Mouse (Mus musculus) MEL (cell line): Measurements from ENCODE around the gene Smad1. TPM values are rescaled to one million over a fixed set of nuclear protein-coding genes. Genes with fewer than 3 reads are reported as not detected.

ENCODE experiments used
- DNase-seq: peaks from one replicate; pipeline ENCODE4 v3.0.0; 2011; ENCODE audit warnings: low read depth, low spot score
- H3K27ac ChIP-seq: 2 replicates; pipeline ENCODE4 v1.5.1; 2012; ENCODE audit warnings: low read depth, mild to moderate bottlenecking, control low read depth, low read length, moderate library complexity; ENCODE audit not compliant: control insufficient read depth
- H3K27me3 ChIP-seq, 2 experiments: fragments of 150-350 bp in 1 of 2; sonication (generic) in 1 of 2; 2 replicates each; pipeline ENCODE4 v1.6.1; 2012; ENCODE audit warnings: low read length in 2 of 2, mild to moderate bottlenecking in 2 of 2, improper control_type of control experiment in 1 of 2, moderate library complexity in 1 of 2; ENCODE audit not compliant: insufficient read depth in 2 of 2, control insufficient read depth in 1 of 2
- H3K36me3 ChIP-seq, 2 experiments: 2 replicates each; pipeline ENCODE4 v1.6.1; 2012 to 2014; ENCODE audit warnings: low read length in 2 of 2, improper control_type of control experiment in 1 of 2, inconsistent platforms in 1 of 2, mild to moderate bottlenecking in 1 of 2; ENCODE audit not compliant: insufficient read depth in 2 of 2, control insufficient read depth in 1 of 2
- H3K4me1 ChIP-seq, 2 experiments: fragments of 150-350 bp in 1 of 2; sonication (generic) in 1 of 2; 2 replicates each; pipeline ENCODE4 v1.6.1; 2012; ENCODE audit warnings: low read length in 2 of 2, improper control_type of control experiment in 1 of 2, mild to moderate bottlenecking in 1 of 2; ENCODE audit not compliant: insufficient read depth in 2 of 2, control insufficient read depth in 1 of 2
- H3K4me3 ChIP-seq, 2 experiments: fragments of 150-350 bp in 1 of 2; sonication (generic) in 1 of 2; 2 replicates each; pipeline ENCODE4 v1.5.1; 2012; ENCODE audit warnings: low read depth in 2 of 2, low read length in 2 of 2, mild to moderate bottlenecking in 2 of 2, moderate library complexity in 2 of 2, control low read depth in 1 of 2, improper control_type of control experiment in 1 of 2; ENCODE audit not compliant: control insufficient read depth in 1 of 2, insufficient read depth in 1 of 2
- H3K79me2 ChIP-seq: 2 replicates; pipeline ENCODE4 v1.6.1; 2012; ENCODE audit warnings: mild to moderate bottlenecking, low read length, moderate library complexity; ENCODE audit not compliant: control insufficient read depth, poor library complexity, insufficient read depth
- H3K9ac ChIP-seq: 2 replicates; pipeline ENCODE4 v1.6.1; 2012; ENCODE audit warnings: low read depth, mild to moderate bottlenecking, control low read depth, low read length, moderate library complexity; ENCODE audit not compliant: control insufficient read depth, poor library complexity, severe bottlenecking
- H3K9me3 ChIP-seq: fragments of 150-350 bp; sonication (generic); replicated peaks from 2 replicates; pipeline ENCODE4 v1.6.1; 2012; ENCODE audit warnings: mild to moderate bottlenecking, low read length, improper control_type of control experiment, moderate library complexity; ENCODE audit not compliant: insufficient read depth
- CHD2 ChIP-seq: IDR thresholded peaks from 2 replicates; pipeline ENCODE4 v1.6.1; 2011; ENCODE audit warnings: low read length, improper control_type of control experiment
- E2F4 ChIP-seq: IDR thresholded peaks from 2 replicates; pipeline ENCODE4 v1.6.1; 2011; ENCODE audit warnings: low read depth, low read length, improper control_type of control experiment, borderline replicate concordance
- ETS1 ChIP-seq: IDR thresholded peaks from 2 replicates; pipeline ENCODE4 v1.6.1; 2012; ENCODE audit warnings: low read depth, mild to moderate bottlenecking, inconsistent platforms, low read length, improper control_type of control experiment, moderate library complexity
- GABPA ChIP-seq: IDR thresholded peaks from 2 replicates; pipeline ENCODE4 v1.6.1; 2012; ENCODE audit warnings: low read depth, mild to moderate bottlenecking, inconsistent platforms, low read length, improper control_type of control experiment, moderate library complexity
- MAX ChIP-seq: IDR thresholded peaks from 2 replicates; pipeline ENCODE4 v1.6.1; 2011; ENCODE audit warnings: low read length, improper control_type of control experiment
- NRF1 ChIP-seq: IDR thresholded peaks from 2 replicates; pipeline ENCODE4 v1.6.1; 2014; ENCODE audit warnings: low read depth, mild to moderate bottlenecking, inconsistent platforms, low read length, improper control_type of control experiment, moderate library complexity; ENCODE audit not compliant: poor library complexity, insufficient read depth, severe bottlenecking
- RAD21 ChIP-seq: IDR thresholded peaks from 2 replicates; pipeline ENCODE4 v1.6.1; 2011; ENCODE audit warnings: mild to moderate bottlenecking, low read depth, low read length, improper control_type of control experiment
- SIN3A ChIP-seq: IDR thresholded peaks from 2 replicates; pipeline ENCODE4 v1.6.1; 2012; ENCODE audit warnings: low read length, improper control_type of control experiment, inconsistent platforms
- TCF12 ChIP-seq: IDR thresholded peaks from 2 replicates; pipeline ENCODE4 v1.6.1; 2014; ENCODE audit warnings: low read depth, mild to moderate bottlenecking, inconsistent platforms, low read length, improper control_type of control experiment, moderate library complexity
- USF1 ChIP-seq: IDR thresholded peaks from 2 replicates; pipeline ENCODE4 v1.6.1; 2014; ENCODE audit warnings: low read depth, mild to moderate bottlenecking, inconsistent platforms, low read length, improper control_type of control experiment, moderate library complexity
- USF2 ChIP-seq, 2 experiments: IDR thresholded peaks; 2 replicates each; pipeline ENCODE4 v1.6.1; 2011 to 2012; ENCODE audit warnings: improper control_type of control experiment in 2 of 2, low read length in 2 of 2, borderline replicate concordance in 1 of 2, inconsistent platforms in 1 of 2, low read depth in 1 of 2, mild to moderate bottlenecking in 1 of 2; ENCODE audit not compliant: insufficient read depth in 1 of 2
- ZKSCAN1 ChIP-seq: IDR thresholded peaks from 2 replicates; pipeline ENCODE4 v1.6.1; 2012; ENCODE audit warnings: low read depth, mild to moderate bottlenecking, inconsistent platforms, low read length, improper control_type of control experiment, moderate library complexity
- polyA plus RNA-seq, 2 experiments: library from polyadenylated mRNA; stranded (reverse) in 1 of 2; unstranded in 1 of 2; fragments of >175 nt in 1 of 2; fragments of >200 nt in 1 of 2; gene quantifications; 2 replicates each; pipeline versions ENCODE4 v1.2.1 to v1.2.4; 2012; ENCODE audit warnings: low replicate concordance in 2 of 2, low read depth in 1 of 2; ENCODE audit not compliant: insufficient read length in 2 of 2, insufficient read depth in 1 of 2, missing spikeins in 1 of 2
- total RNA-seq: library from RNA; depleted of rRNA; stranded (reverse); fragments of 300-350 nt; gene quantifications from 2 replicates; pipeline ENCODE4 v1.2.3, GENCODE M21; 2012

Smad1 gene
- total and polyA plus RNA-seq, 3 experiments: 1.3 to 2.0 TPM; not detected in 1

- H3K27ac ChIP-seq: no peak overlapping the region
- H3K27me3 ChIP-seq: no peaks in the 10 kb centered on the region
- no peak overlapping the region for H3K9ac ChIP-seq
- H3K36me3 ChIP-seq: peaks cover 0 to 31% of the 10 kb centered on the region in 2 experiments; a peak in 2 of 4 replicates
- no peaks in the 10 kb centered on the region for H3K79me2 ChIP-seq
- TF ChIP-seq RAD21 (no peak), ZKSCAN1 (no peak), CHD2 (no peak), SIN3A (0 out of 2 replicates have a peak, but pooled peaks have one; percentile 24), USF1 (peak; percentile 67)
- TF ChIP-seq, all 39 proteins: peak for 2
- Histone ChIP-seq H3K4me1 (peaks cover 18 to 38% of the 10 kb centered on the region in 2 experiments), H3K9me3 (no peaks in the 10 kb centered on the region), H3K4me3 (no peak overlapping the region)
- DNase-seq: peak; percentile 47
Observed at GRCm38 (mm10) chr8:79372521-79372920, 26.8 kb downstream of the Smad1 start.

GRCm38 (mm10) chr8:79372084-79372483 is 27.2 kb downstream of the Smad1 start:
- Histone ChIP-seq H3K27ac (no peak overlapping the region; the same call in 1 of the 2 replicates), H3K9ac (no peak overlapping the region), H3K4me3 (no peak overlapping the region), H3K27me3 (no peaks in the 10 kb centered on the region), H3K36me3 (peaks cover 0 to 31% of the 10 kb centered on the region in 2 experiments; a peak in 2 of 4 replicates), H3K79me2 (no peaks in the 10 kb centered on the region), H3K9me3 (no peaks in the 10 kb centered on the region), H3K4me1 (peaks cover 18 to 38% of the 10 kb centered on the region in 2 experiments)
- no peak for DNase-seq
- no peak for TF ChIP-seq TCF12
- TF ChIP-seq GABPA: no peak
- no peak for TF ChIP-seq ETS1
- no peak for TF ChIP-seq E2F4
- TF ChIP-seq ZKSCAN1: no peak
- no peak for TF ChIP-seq NRF1
- TF ChIP-seq MAX: no peak
- TF ChIP-seq USF2 (IDR thresholded peaks at IDR 0.05; ENCODE audit: borderline replicate concordance in 1 of 2, insufficient read depth in 1 of 2, low read depth in 1 of 2, low read length in 2 of 2): no peak
- TF ChIP-seq CHD2: no peak

DNA sequence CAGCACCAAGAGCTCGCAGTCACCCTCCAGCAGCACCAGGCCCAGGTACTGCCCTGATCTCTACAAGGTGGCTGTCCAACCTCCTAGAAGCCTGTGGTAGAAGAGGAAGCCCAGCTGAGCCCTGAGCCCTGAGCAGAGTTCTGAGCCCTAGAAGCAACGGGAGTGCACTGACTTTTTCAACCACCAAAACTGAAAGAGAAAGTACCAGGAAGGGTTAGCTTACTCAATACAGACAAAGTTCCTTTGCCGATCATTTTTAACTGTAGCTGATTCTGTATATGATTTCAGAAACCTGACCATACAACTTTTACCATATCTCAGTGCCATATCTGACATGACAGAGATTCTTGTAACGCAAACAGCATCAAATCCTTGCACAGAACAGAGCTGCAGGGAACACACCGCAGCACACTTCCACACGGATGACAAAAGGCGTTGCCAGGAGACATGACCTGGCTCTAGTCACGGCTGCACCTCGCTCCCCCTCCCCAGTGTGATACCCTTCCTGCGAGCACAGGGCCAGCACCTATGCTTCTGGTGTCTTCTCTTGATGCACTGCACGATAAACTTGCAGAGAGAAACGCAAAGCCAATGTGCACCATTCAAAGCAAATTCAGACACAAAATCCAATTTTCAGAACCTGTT is 28.6 kb downstream of the Smad1 start:
- H3K9ac ChIP-seq: no peak overlapping the region
- H3K4me3 ChIP-seq: no peak overlapping the region
- TF ChIP-seq MAX: no peak
- H3K9me3 ChIP-seq: no peaks in the 10 kb centered on the region
- peaks cover 16 to 28% of the 10 kb centered on the region in 2 experiments for H3K4me1 ChIP-seq
- H3K27ac ChIP-seq: no peak overlapping the region
- H3K36me3 ChIP-seq: peaks cover 0 to 27% of the 10 kb centered on the region in 2 experiments; a peak in 2 of 4 replicates
- no peak for DNase-seq
- no peaks in the 10 kb centered on the region for H3K79me2 ChIP-seq
- H3K27me3 ChIP-seq: no peaks in the 10 kb centered on the region
